Mouse (Mus musculus): ENCODE results near the gene Gm9964.
"Not testable (repeated sequence)": the region's sequence is repeated elsewhere in the genome, so short reads cannot be mapped to it uniquely, and the experiment has no call there.

Gene Gm9964

GRCm38 (mm10) chr11:79296856-79297491 is at the start of gene Gm9964:
Gm9964 (minus strand) TSS chr11:79296906.
- no peak for DNase-seq (ENCODE audit: low read depth, low spot score)

GRCm38 (mm10) chr11:79339808-79340781 is 43.4 kb upstream of the Gm9964 start:
- peak; percentile 65 for DNase-seq (ENCODE audit: low read depth, low spot score)

GRCm38 (mm10) chr11:79339234-79339807 is 42.6 kb upstream of the Gm9964 start, which contains the start of gene Nf1:
Nf1 (plus strand) TSS chr11:79339693.
- peak; percentile 98 for DNase-seq (ENCODE audit: low read depth, low spot score)

- no peak for DNase-seq (ENCODE audit: low read depth, low spot score)
These were observed 41.9 kb upstream of the Gm9964 start for GRCm38 (mm10) chr11:79338621-79339020.

GRCm38 (mm10) chr11:79336722-79337267 is 40.1 kb upstream of the Gm9964 start:
- peak; percentile 62 for DNase-seq (ENCODE audit: low read depth, low spot score)

- DNase-seq (ENCODE audit: low read depth, low spot score) = no peak
These were observed 38.4 kb upstream of the Gm9964 start for GRCm38 (mm10) chr11:79335077-79335476.

GRCm38 (mm10) chr11:79329585-79329984 is 32.9 kb upstream of the Gm9964 start:
- DNase-seq (ENCODE audit: low read depth, low spot score) = no peak

- DNase-seq (ENCODE audit: low read depth, low spot score) = no peak
These were observed 31.4 kb upstream of the Gm9964 start for GRCm38 (mm10) chr11:79328060-79328459.

GRCm38 (mm10) chr11:79327106-79327505 is 30.4 kb upstream of the Gm9964 start:
- DNase-seq (ENCODE audit: low read depth, low spot score) = peak; percentile 90

- DNase-seq (ENCODE audit: low read depth, low spot score) = no peak
These were observed 29.0 kb upstream of the Gm9964 start for GRCm38 (mm10) chr11:79325663-79326062.

GRCm38 (mm10) chr11:79323985-79324685 is 27.4 kb upstream of the Gm9964 start:
- peak; percentile 91 for DNase-seq (ENCODE audit: low read depth, low spot score)

- DNase-seq (ENCODE audit: low read depth, low spot score) = no peak
These were observed 23.1 kb upstream of the Gm9964 start for GRCm38 (mm10) chr11:79319807-79320206.

- DNase-seq (ENCODE audit: low read depth, low spot score) = no peak
These were observed 20.2 kb upstream of the Gm9964 start for GRCm38 (mm10) chr11:79316807-79317345.

GRCm38 (mm10) chr11:79310467-79310866 is 13.8 kb upstream of the Gm9964 start:
- no peak for DNase-seq (ENCODE audit: low read depth, low spot score)

- DNase-seq (ENCODE audit: low read depth, low spot score) = no peak
These were observed 11.0 kb upstream of the Gm9964 start for GRCm38 (mm10) chr11:79307560-79308200.

GRCm38 (mm10) chr11:79306996-79307395 is 10.3 kb upstream of the Gm9964 start:
- DNase-seq (ENCODE audit: low read depth, low spot score) = no peak

GRCm38 (mm10) chr11:79306510-79306909 is 9.8 kb upstream of the Gm9964 start:
- DNase-seq (ENCODE audit: low read depth, low spot score) = peak; percentile 59

- DNase-seq (ENCODE audit: low read depth, low spot score) = no peak
These were observed 9.1 kb upstream of the Gm9964 start for GRCm38 (mm10) chr11:79305697-79306340.

GRCm38 (mm10) chr11:79304245-79304644 is 7.5 kb upstream of the Gm9964 start:
- DNase-seq (ENCODE audit: low read depth, low spot score) = not testable (repeated sequence)

GRCm38 (mm10) chr11:79303109-79303508 is 6.4 kb upstream of the Gm9964 start:
- no peak for DNase-seq (ENCODE audit: low read depth, low spot score)
